Mouse (Mus musculus): ENCODE data around the gene Tsc1. TPM values are rescaled to one million over a fixed set of nuclear protein-coding genes. Genes with fewer than 3 reads are reported as not detected.
A peak's percentile ranks its signal among the peaks of the same experiment; 100 is the strongest.

Tsc1 gene
- polyA plus RNA-seq, 1 experiment, result 6.9 TPM

DNA sequence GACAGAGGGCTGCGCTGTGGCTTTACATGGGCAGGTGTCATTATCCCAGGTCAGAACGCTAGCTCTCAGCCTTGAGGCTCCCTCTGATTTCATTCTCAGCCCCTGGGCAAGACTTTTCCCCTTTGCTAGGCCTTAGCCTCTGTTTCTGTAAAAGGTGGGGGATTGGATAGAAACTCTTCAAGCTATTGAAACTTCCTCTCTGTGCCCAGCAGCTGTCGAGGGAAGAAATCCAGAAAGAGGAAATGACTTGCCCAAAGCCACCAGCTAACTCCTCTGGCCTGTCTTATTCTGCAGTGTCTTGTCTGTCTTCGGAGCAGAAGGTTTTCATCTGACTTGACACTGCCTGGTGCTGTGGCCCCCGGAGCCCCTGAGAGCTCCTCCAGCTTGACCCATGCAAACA, 57.5 kb downstream of the Tsc1 start:
- no peaks in the 10 kb centered on the region for H3K79me3 ChIP-seq (ENCODE audit: low read depth)
- no peak overlapping the region for H3K4me3 ChIP-seq (ENCODE audit: insufficient read depth, poor library complexity, severe bottlenecking)
- peaks cover 10% of the 10 kb centered on the region for H3K27me3 ChIP-seq (ENCODE audit: control insufficient read depth, insufficient read depth, insufficient read length)
- no peaks in the 10 kb centered on the region for H3K36me3 ChIP-seq (ENCODE audit: control insufficient read depth, insufficient read depth)
- TF ChIP-seq CTCF (IDR thresholded peaks at IDR 0.05; ENCODE audit: control insufficient read depth, insufficient read depth, insufficient read length) (no peak), CEBPB (IDR thresholded peaks at IDR 0.05; ENCODE audit: low read depth) (no peak), FOSL1 (IDR thresholded peaks at IDR 0.05; ENCODE audit: insufficient read depth, low read length, poor library complexity, severe bottlenecking) (no peak), MAX (IDR thresholded peaks at IDR 0.05) (no peak), MYOG (IDR thresholded peaks at IDR 0.05; ENCODE audit: control insufficient read depth, extremely low read depth, insufficient read length) (no peak), MYOD1 (IDR thresholded peaks at IDR 0.05; ENCODE audit: control insufficient read depth, insufficient read length, low read depth) (no peak), USF1 (IDR thresholded peaks at IDR 0.05; ENCODE audit: low read depth) (no peak)
- H3K79me2 ChIP-seq (ENCODE audit: control insufficient read depth, insufficient read depth), result no peaks in the 10 kb centered on the region
- H3ac ChIP-seq (ENCODE audit: control insufficient read depth, insufficient read length, low read depth), result no peak overlapping the region

DNA sequence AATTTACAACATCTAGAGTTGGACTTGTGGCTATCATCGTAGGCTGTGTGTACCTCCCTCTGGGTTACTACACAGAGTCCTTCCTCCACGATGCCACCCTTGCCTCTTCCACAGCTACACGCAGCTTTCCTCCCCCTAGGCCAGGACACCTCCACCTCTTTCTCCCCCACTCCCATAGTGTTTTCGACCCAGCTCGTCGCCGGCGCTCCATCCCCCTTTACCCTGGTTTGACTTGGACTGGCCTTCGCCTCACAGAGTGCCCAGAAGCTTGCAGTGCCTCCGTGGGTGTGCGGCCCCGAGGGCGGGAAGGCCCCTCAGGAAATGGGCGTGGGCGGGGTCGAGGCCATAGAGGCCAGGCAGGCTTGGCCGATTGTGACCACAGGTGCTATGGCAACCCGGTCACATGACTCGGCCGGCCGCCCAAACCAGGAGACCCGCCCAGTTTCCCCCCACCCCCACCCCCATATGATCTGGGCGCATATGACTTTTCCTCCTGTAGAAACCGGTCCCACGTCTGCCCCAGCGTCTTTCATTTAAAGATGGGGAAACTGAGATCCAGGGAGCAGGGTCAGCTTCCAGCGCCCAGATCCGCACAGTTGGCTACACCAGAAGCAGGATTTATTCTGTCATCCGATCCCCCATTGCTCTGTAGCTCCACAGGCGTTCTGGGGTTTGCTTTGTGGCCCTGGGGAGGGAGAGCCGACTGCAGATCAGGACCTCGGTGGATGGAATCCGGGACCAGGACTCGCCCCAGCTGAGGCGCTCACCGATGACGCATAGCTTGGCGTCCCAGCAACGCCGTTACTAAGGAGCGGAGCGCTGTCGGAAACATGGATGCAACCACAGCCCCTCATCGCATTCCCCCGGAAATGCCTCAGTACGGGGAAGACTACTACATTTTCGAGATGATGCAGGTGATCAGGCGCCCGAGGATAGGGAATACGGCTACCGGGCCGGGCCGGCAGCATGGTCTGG, 58.6 kb downstream of the Tsc1 start, which contains the start of the genes Spaca9 and Ak8:
Spaca9 (minus strand) TSS at position 367 of the 975 bp plus-strand sequence.
Ak8 (plus strand) TSS at position 804 of the 975 bp plus-strand sequence.
- Histone ChIP-seq H3K27me3 (ENCODE audit: control insufficient read depth, insufficient read depth, insufficient read length) (peaks cover 17% of the 10 kb centered on the region), H3K79me2 (ENCODE audit: control insufficient read depth, insufficient read depth) (no peaks in the 10 kb centered on the region), H3ac (ENCODE audit: control insufficient read depth, insufficient read length, low read depth) (peak within 1 kb of the TSS; percentile 53), H3K4me3 (ENCODE audit: insufficient read depth, poor library complexity, severe bottlenecking) (peak within 1 kb of the TSS; percentile 52), H3K79me3 (ENCODE audit: low read depth) (no peaks in the 10 kb centered on the region), H3K36me3 (ENCODE audit: control insufficient read depth, insufficient read depth) (no peaks in the 10 kb centered on the region)
- no peak for TF ChIP-seq MYOD1 (IDR thresholded peaks at IDR 0.05; ENCODE audit: control insufficient read depth, insufficient read length, low read depth)
- TF ChIP-seq MAX (IDR thresholded peaks at IDR 0.05), result peak; percentile 68
- peak; percentile 71 for TF ChIP-seq USF1 (IDR thresholded peaks at IDR 0.05; ENCODE audit: low read depth)

DNA sequence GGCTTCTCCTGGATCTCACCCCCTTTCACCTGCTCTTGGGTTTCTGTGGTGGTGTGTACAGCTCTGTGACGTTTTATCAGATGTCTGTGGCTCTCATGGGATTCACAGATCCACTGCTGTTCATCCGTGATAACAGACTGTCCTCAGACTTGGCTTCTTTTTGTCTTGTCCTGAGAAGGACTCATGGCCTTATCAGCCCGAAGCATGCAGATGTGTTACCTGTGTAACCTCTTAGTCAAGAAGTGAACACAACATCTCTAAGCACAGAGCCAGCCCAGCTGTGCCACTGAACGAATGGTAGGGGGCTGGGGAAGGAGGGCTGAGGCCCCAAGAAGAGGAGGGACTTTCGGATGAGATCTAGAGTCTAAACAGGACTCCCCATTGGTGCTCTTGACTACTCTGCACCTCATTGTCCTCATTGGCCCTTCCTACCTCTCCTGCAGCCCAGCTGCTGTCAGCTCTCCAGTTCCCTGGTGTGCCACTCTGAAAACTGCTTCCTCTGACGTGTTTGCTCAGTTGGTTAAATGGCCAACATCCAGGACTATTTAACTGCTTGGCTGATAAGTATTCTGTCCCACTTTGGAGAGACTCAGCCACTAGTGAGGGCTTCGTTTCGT, 60.7 kb downstream of the Tsc1 start:
- no peak for TF ChIP-seq MYOG (IDR thresholded peaks at IDR 0.05; ENCODE audit: control insufficient read depth, extremely low read depth, insufficient read length)
- TF ChIP-seq MAX (IDR thresholded peaks at IDR 0.05), result no peak
- TF ChIP-seq CEBPB (IDR thresholded peaks at IDR 0.05; ENCODE audit: low read depth), result no peak
- TF ChIP-seq USF1 (IDR thresholded peaks at IDR 0.05; ENCODE audit: low read depth), result no peak
- TF ChIP-seq CTCF (IDR thresholded peaks at IDR 0.05; ENCODE audit: control insufficient read depth, insufficient read depth, insufficient read length), result no peak
- TF ChIP-seq MYOD1 (IDR thresholded peaks at IDR 0.05; ENCODE audit: control insufficient read depth, insufficient read length, low read depth), result no peak
- no peak for TF ChIP-seq FOSL1 (IDR thresholded peaks at IDR 0.05; ENCODE audit: insufficient read depth, low read length, poor library complexity, severe bottlenecking)
- Histone ChIP-seq H3ac (ENCODE audit: control insufficient read depth, insufficient read length, low read depth) (no peak overlapping the region), H3K27me3 (ENCODE audit: control insufficient read depth, insufficient read depth, insufficient read length) (peaks cover 33% of the 10 kb centered on the region)

DNA sequence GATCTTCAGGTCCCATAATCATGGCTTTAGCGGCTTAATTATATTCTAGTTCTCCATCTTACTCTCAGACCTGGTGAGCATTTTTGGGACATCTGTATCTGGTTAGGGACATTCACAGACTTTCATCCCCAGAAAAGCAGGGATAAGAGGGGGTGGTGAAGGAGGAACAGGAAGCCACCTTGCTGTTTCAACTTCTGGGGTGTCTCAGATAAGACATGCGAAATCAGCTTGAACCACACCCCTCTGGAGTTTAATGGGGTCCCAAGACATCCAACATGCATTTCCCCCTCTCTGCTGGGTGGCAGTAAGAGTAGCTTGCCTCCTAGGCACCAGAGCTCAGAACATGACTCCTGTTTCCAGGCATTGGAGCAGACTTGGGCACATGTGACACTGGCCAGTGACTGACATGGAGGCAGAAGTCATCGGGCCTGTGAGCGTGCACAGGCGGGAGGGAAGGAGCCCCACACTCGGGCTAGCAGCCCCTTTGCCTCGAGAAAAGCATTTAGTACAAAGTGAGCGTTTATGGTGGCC, 65.1 kb downstream of the Tsc1 start:
- H3K4me3 ChIP-seq (ENCODE audit: insufficient read depth, poor library complexity, severe bottlenecking), result no peak overlapping the region
- no peak overlapping the region for H3ac ChIP-seq (ENCODE audit: control insufficient read depth, insufficient read length, low read depth)
- no peaks in the 10 kb centered on the region for H3K79me2 ChIP-seq (ENCODE audit: control insufficient read depth, insufficient read depth)
- no peaks in the 10 kb centered on the region for H3K36me3 ChIP-seq (ENCODE audit: control insufficient read depth, insufficient read depth)
- H3K27me3 ChIP-seq (ENCODE audit: control insufficient read depth, insufficient read depth, insufficient read length), result peaks cover 67% of the 10 kb centered on the region
- TF ChIP-seq MYOG (IDR thresholded peaks at IDR 0.05; ENCODE audit: control insufficient read depth, extremely low read depth, insufficient read length), result no peak
- TF ChIP-seq MAX (IDR thresholded peaks at IDR 0.05), result no peak
- TF ChIP-seq MYOD1 (IDR thresholded peaks at IDR 0.05; ENCODE audit: control insufficient read depth, insufficient read length, low read depth), result no peak
- TF ChIP-seq CEBPB (IDR thresholded peaks at IDR 0.05; ENCODE audit: low read depth), result no peak
- TF ChIP-seq USF1 (IDR thresholded peaks at IDR 0.05; ENCODE audit: low read depth), result no peak
- TF ChIP-seq CTCF (IDR thresholded peaks at IDR 0.05; ENCODE audit: control insufficient read depth, insufficient read depth, insufficient read length), result no peak
- no peak for TF ChIP-seq FOSL1 (IDR thresholded peaks at IDR 0.05; ENCODE audit: insufficient read depth, low read length, poor library complexity, severe bottlenecking)
- H3K79me3 ChIP-seq (ENCODE audit: low read depth), result no peaks in the 10 kb centered on the region

More for the DNA sequence above, 60.7 kb downstream of the Tsc1 start:
- Histone ChIP-seq H3K79me2 (ENCODE audit: control insufficient read depth, insufficient read depth) (no peaks in the 10 kb centered on the region), H3K4me3 (ENCODE audit: insufficient read depth, poor library complexity, severe bottlenecking) (no peak overlapping the region), H3K79me3 (ENCODE audit: low read depth) (no peaks in the 10 kb centered on the region), H3K36me3 (ENCODE audit: control insufficient read depth, insufficient read depth) (no peaks in the 10 kb centered on the region)

DNA sequence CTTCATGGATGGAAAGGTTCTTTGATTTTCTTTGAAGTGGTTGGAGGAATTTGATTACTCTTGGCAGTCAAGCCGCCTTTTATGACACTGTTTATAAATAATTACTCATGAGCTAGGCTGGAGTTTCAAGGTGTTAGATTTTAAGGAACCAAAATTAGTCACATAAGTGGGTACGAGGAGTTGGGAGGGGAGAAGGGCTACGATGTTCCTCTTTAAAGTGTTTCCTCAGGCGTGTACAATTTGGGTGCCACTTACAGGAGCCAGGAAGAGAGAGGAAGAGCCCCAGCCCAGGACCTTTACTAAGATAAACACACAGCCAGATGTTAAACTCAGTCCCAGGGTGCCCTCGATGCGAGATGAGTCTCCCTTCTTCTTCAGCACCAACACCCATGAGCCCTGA, 65.8 kb downstream of the Tsc1 start:
- H3K27me3 ChIP-seq (ENCODE audit: control insufficient read depth, insufficient read depth, insufficient read length), result peaks cover 68% of the 10 kb centered on the region
- TF ChIP-seq FOSL1 (IDR thresholded peaks at IDR 0.05; ENCODE audit: insufficient read depth, low read length, poor library complexity, severe bottlenecking), result no peak
- TF ChIP-seq USF1 (IDR thresholded peaks at IDR 0.05; ENCODE audit: low read depth), result no peak
- TF ChIP-seq MYOG (IDR thresholded peaks at IDR 0.05; ENCODE audit: control insufficient read depth, extremely low read depth, insufficient read length), result no peak
- no peak for TF ChIP-seq MYOD1 (IDR thresholded peaks at IDR 0.05; ENCODE audit: control insufficient read depth, insufficient read length, low read depth)
- no peak for TF ChIP-seq CTCF (IDR thresholded peaks at IDR 0.05; ENCODE audit: control insufficient read depth, insufficient read depth, insufficient read length)
- TF ChIP-seq MAX (IDR thresholded peaks at IDR 0.05), result no peak
- TF ChIP-seq CEBPB (IDR thresholded peaks at IDR 0.05; ENCODE audit: low read depth), result no peak

More for the DNA sequence above, 65.8 kb downstream of the Tsc1 start:
- no peak overlapping the region for H3ac ChIP-seq (ENCODE audit: control insufficient read depth, insufficient read length, low read depth)
- no peak overlapping the region for H3K4me3 ChIP-seq (ENCODE audit: insufficient read depth, poor library complexity, severe bottlenecking)
- no peaks in the 10 kb centered on the region for H3K36me3 ChIP-seq (ENCODE audit: control insufficient read depth, insufficient read depth)
- H3K79me2 ChIP-seq (ENCODE audit: control insufficient read depth, insufficient read depth), result no peaks in the 10 kb centered on the region
- H3K79me3 ChIP-seq (ENCODE audit: low read depth), result no peaks in the 10 kb centered on the region
